Mouse (Mus musculus) cerebellum, postnatal 10 days (tissue): ENCODE measurements around the gene Dynll2.

Experiments used
- DNase-seq, 2 experiments: peaks; one replicate each; pipeline ENCODE4 v3.0.0; 2021; ENCODE audit warnings: mixed read lengths in 2 of 2

The Dynll2 gene

GRCm38 (mm10) chr11:87986831-87987793, at the start of gene Dynll2:
TSS of gene Dynll2 (minus strand) at chr11:87987533.
- peak; percentile 97 to 98 for DNase-seq

GRCm38 (mm10) chr11:88036761-88037251, 49.5 kb upstream of the Dynll2 start:
- DNase-seq: peak; percentile 36 to 56

GRCm38 (mm10) chr11:88035970-88036369, 48.6 kb upstream of the Dynll2 start:
- no peak for DNase-seq

GRCm38 (mm10) chr11:88031753-88032152, 44.4 kb upstream of the Dynll2 start:
- no peak for DNase-seq

- DNase-seq: no peak
Measured at GRCm38 (mm10) chr11:88030836-88031235, 43.5 kb upstream of the Dynll2 start.

GRCm38 (mm10) chr11:88030219-88030618, 42.9 kb upstream of the Dynll2 start:
- DNase-seq: no peak

GRCm38 (mm10) chr11:88028193-88028684, 40.9 kb upstream of the Dynll2 start:
- peak in 1 of 2 experiments; percentile 7 for DNase-seq

GRCm38 (mm10) chr11:88027391-88028035, 40.2 kb upstream of the Dynll2 start:
- DNase-seq: peak in 1 of 2 experiments; percentile 30

GRCm38 (mm10) chr11:88023933-88024332, 36.6 kb upstream of the Dynll2 start:
- no peak for DNase-seq

- no peak for DNase-seq
Measured at GRCm38 (mm10) chr11:88015795-88016194, 28.5 kb upstream of the Dynll2 start.

- no peak for DNase-seq
Measured at GRCm38 (mm10) chr11:88015161-88015560, 27.8 kb upstream of the Dynll2 start.

GRCm38 (mm10) chr11:88013632-88014031, 26.3 kb upstream of the Dynll2 start:
- DNase-seq: no peak

GRCm38 (mm10) chr11:88012621-88013244, 25.4 kb upstream of the Dynll2 start:
- DNase-seq: no peak

GRCm38 (mm10) chr11:88011914-88012419, 24.6 kb upstream of the Dynll2 start:
- DNase-seq: no peak

GRCm38 (mm10) chr11:88011208-88011913, 24.0 kb upstream of the Dynll2 start:
- no peak for DNase-seq

GRCm38 (mm10) chr11:88009542-88010190, 22.3 kb upstream of the Dynll2 start:
- DNase-seq: peak; percentile 85 to 87

- no peak for DNase-seq
Measured at GRCm38 (mm10) chr11:88008641-88009040, 21.3 kb upstream of the Dynll2 start.

- DNase-seq: no peak
Measured at GRCm38 (mm10) chr11:88004123-88004522, 16.8 kb upstream of the Dynll2 start.

- no peak for DNase-seq
Measured at GRCm38 (mm10) chr11:88002738-88003137, 15.4 kb upstream of the Dynll2 start.

- no peak for DNase-seq
Measured at GRCm38 (mm10) chr11:87999751-88000150, 12.4 kb upstream of the Dynll2 start.

- DNase-seq: no peak
Measured at GRCm38 (mm10) chr11:87991806-87992205, 4.5 kb upstream of the Dynll2 start.

GRCm38 (mm10) chr11:87987861-87988260, 528 bp upstream of the Dynll2 start:
- DNase-seq: no peak
